Mouse (Mus musculus) myocyte (in vitro differentiated cells): ENCODE measurements around the gene Dhx35. TPM values are rescaled to one million over a fixed set of nuclear protein-coding genes. Genes with fewer than 3 reads are reported as not detected.

Source experiments
- H3K27me3 ChIP-seq: one replicate; pipeline ENCODE4 v1.6.1; 2011; ENCODE audit not compliant: control insufficient read depth, insufficient read depth, insufficient read length
- H3K36me3 ChIP-seq: one replicate; pipeline ENCODE4 v1.6.1; 2011; ENCODE audit not compliant: control insufficient read depth, insufficient read depth
- H3K4me2 ChIP-seq: one replicate; pipeline ENCODE4 v1.6.1; 2011; ENCODE audit warnings: low read depth, control low read depth
- H3K4me3 ChIP-seq: one replicate; pipeline ENCODE4 v1.5.1; 2011; ENCODE audit warnings: mild to moderate bottlenecking, control low read depth, moderate library complexity
- H3K79me2 ChIP-seq: one replicate; pipeline ENCODE4 v1.6.1; 2011; ENCODE audit not compliant: control insufficient read depth, insufficient read depth
- H3ac ChIP-seq: one replicate; pipeline ENCODE4 v1.6.1; 2011; ENCODE audit not compliant: control insufficient read depth, insufficient read length
- CEBPB ChIP-seq: IDR thresholded peaks from 2 replicates; pipeline ENCODE4 v1.6.1; 2011; ENCODE audit warnings: mild to moderate bottlenecking, moderate library complexity; ENCODE audit not compliant: poor library complexity, insufficient read depth, severe bottlenecking
- E2F4 ChIP-seq: IDR thresholded peaks from one replicate; pipeline ENCODE4 v1.6.1; 2011; ENCODE audit warnings: mild to moderate bottlenecking, control low read depth, moderate library complexity; ENCODE audit not compliant: insufficient read depth
- MAX ChIP-seq: IDR thresholded peaks from one replicate; pipeline ENCODE4 v1.6.1; 2011; ENCODE audit warnings: low read depth, mild to moderate bottlenecking, control low read depth
- MYOD1 ChIP-seq, 3 experiments: IDR thresholded peaks; one replicate each; pipeline ENCODE4 v1.6.1; 2011; ENCODE audit warnings: control low read depth in 2 of 3, low read depth in 2 of 3, mild to moderate bottlenecking in 2 of 3, moderate library complexity in 1 of 3; ENCODE audit not compliant: insufficient read length in 2 of 3, control insufficient read depth in 1 of 3
- MYOG ChIP-seq, 3 experiments: IDR thresholded peaks; one replicate each; pipeline ENCODE4 v1.6.1; 2011; ENCODE audit warnings: control low read depth in 2 of 3, low read depth in 2 of 3, mild to moderate bottlenecking in 2 of 3; ENCODE audit not compliant: insufficient read length in 2 of 3, control insufficient read depth in 1 of 3, insufficient read depth in 1 of 3
- POLR2A ChIP-seq: IDR thresholded peaks from one replicate; pipeline ENCODE4 v1.6.1; 2011; ENCODE audit warnings: low read depth, mild to moderate bottlenecking, control low read depth, moderate library complexity; ENCODE audit not compliant: insufficient read length
- POLR2AphosphoS2 ChIP-seq: IDR thresholded peaks from one replicate; pipeline ENCODE4 v1.6.1; 2011; ENCODE audit warnings: low read depth, control low read depth; ENCODE audit not compliant: insufficient read length
- REST ChIP-seq: IDR thresholded peaks from one replicate; pipeline ENCODE4 v1.6.1; 2011; ENCODE audit warnings: mild to moderate bottlenecking, control low read depth, moderate library complexity; ENCODE audit not compliant: insufficient read depth, insufficient read length
- SRF ChIP-seq: IDR thresholded peaks from one replicate; pipeline ENCODE4 v1.6.1; 2011; ENCODE audit warnings: low read depth; ENCODE audit not compliant: control insufficient read depth, insufficient read length
- TCF12 ChIP-seq: IDR thresholded peaks from one replicate; pipeline ENCODE4 v1.6.1; 2011; ENCODE audit warnings: mild to moderate bottlenecking, control low read depth; ENCODE audit not compliant: poor library complexity, insufficient read depth, severe bottlenecking
- TCF3 ChIP-seq: IDR thresholded peaks from one replicate; pipeline ENCODE4 v1.6.1; 2011; ENCODE audit warnings: low read depth, control low read depth; ENCODE audit not compliant: insufficient read length
- USF1 ChIP-seq: IDR thresholded peaks from one replicate; pipeline ENCODE4 v1.6.1; 2011; ENCODE audit warnings: low read depth, mild to moderate bottlenecking, control low read depth, moderate library complexity
- polyA plus RNA-seq: library from polyadenylated mRNA; unstranded; fragments of >200 nt; fragmentation: generic; extraction: Trizol; gene quantifications from one replicate; pipeline ENCODE4 v1.2.1, GENCODE M21; 2012; ENCODE audit warnings: missing spikeins

Dhx35 gene
- polyA plus RNA-seq, 1 experiment, result 10.4 TPM

- Histone ChIP-seq H3K79me2 (no peaks in the 10 kb centered on the region), H3K4me2 (no peak overlapping the region), H3ac (no peak overlapping the region), H3K4me3 (no peak overlapping the region), H3K27me3 (no peaks in the 10 kb centered on the region), H3K36me3 (no peaks in the 10 kb centered on the region)
- TF ChIP-seq CEBPB (no peak), SRF (no peak), TCF3 (no peak), POLR2AphosphoS2 (no peak), MAX (no peak), REST (no peak), POLR2A (no peak), USF1 (no peak), TCF12 (no peak), E2F4 (no peak), MYOD1 (IDR thresholded peaks at IDR 0.05; ENCODE audit: control insufficient read depth in 1 of 3, insufficient read length in 2 of 3, low read depth in 2 of 3) (no peak), MYOG (IDR thresholded peaks at IDR 0.05; ENCODE audit: control insufficient read depth in 1 of 3, insufficient read depth in 1 of 3, insufficient read length in 2 of 3, low read depth in 2 of 3) (no peak)
Measured at GRCm38 (mm10) chr2:158864126-158864458, 69.5 kb downstream of the Dhx35 start.

- H3K4me2 ChIP-seq, result no peak overlapping the region
- no peak overlapping the region for H3ac ChIP-seq
- H3K79me2 ChIP-seq, result no peaks in the 10 kb centered on the region
- H3K36me3 ChIP-seq, result no peaks in the 10 kb centered on the region
- no peaks in the 10 kb centered on the region for H3K27me3 ChIP-seq
- no peak overlapping the region for H3K4me3 ChIP-seq
- TF ChIP-seq E2F4 (no peak), CEBPB (no peak), REST (no peak), MYOG (IDR thresholded peaks at IDR 0.05; ENCODE audit: control insufficient read depth in 1 of 3, insufficient read depth in 1 of 3, insufficient read length in 2 of 3, low read depth in 2 of 3) (no peak), POLR2A (no peak), MYOD1 (IDR thresholded peaks at IDR 0.05; ENCODE audit: control insufficient read depth in 1 of 3, insufficient read length in 2 of 3, low read depth in 2 of 3) (no peak), TCF3 (no peak), USF1 (no peak), SRF (no peak), POLR2AphosphoS2 (no peak), MAX (no peak), TCF12 (no peak)
Measured at GRCm38 (mm10) chr2:158865358-158865757, 70.8 kb downstream of the Dhx35 start.

- Histone ChIP-seq H3K36me3 (no peaks in the 10 kb centered on the region), H3K4me3 (no peak overlapping the region), H3K27me3 (no peaks in the 10 kb centered on the region), H3K4me2 (no peak overlapping the region), H3ac (no peak overlapping the region), H3K79me2 (no peaks in the 10 kb centered on the region)
- TF ChIP-seq TCF12 (no peak), MYOG (IDR thresholded peaks at IDR 0.05; ENCODE audit: control insufficient read depth in 1 of 3, insufficient read depth in 1 of 3, insufficient read length in 2 of 3, low read depth in 2 of 3) (no peak), POLR2AphosphoS2 (no peak), MYOD1 (IDR thresholded peaks at IDR 0.05; ENCODE audit: control insufficient read depth in 1 of 3, insufficient read length in 2 of 3, low read depth in 2 of 3) (no peak), REST (no peak), TCF3 (no peak), POLR2A (no peak), SRF (no peak), MAX (no peak), CEBPB (no peak), E2F4 (no peak)
Measured at GRCm38 (mm10) chr2:158886571-158886970, 92.0 kb downstream of the Dhx35 start.

GRCm38 (mm10) chr2:158888531-158888930 lies 93.9 kb downstream of the Dhx35 start:
- Histone ChIP-seq H3K4me2 (no peak overlapping the region), H3K27me3 (no peaks in the 10 kb centered on the region), H3K36me3 (no peaks in the 10 kb centered on the region), H3K79me2 (no peaks in the 10 kb centered on the region), H3K4me3 (no peak overlapping the region), H3ac (no peak overlapping the region)
- TF ChIP-seq MYOD1 (IDR thresholded peaks at IDR 0.05; ENCODE audit: control insufficient read depth in 1 of 3, insufficient read length in 2 of 3, low read depth in 2 of 3) (no peak), MAX (no peak), TCF3 (no peak), TCF12 (no peak), USF1 (no peak), E2F4 (no peak), REST (no peak), CEBPB (no peak), POLR2AphosphoS2 (no peak), SRF (no peak), MYOG (IDR thresholded peaks at IDR 0.05; ENCODE audit: control insufficient read depth in 1 of 3, insufficient read depth in 1 of 3, insufficient read length in 2 of 3, low read depth in 2 of 3) (no peak)

- Histone ChIP-seq H3K4me2 (no peak overlapping the region), H3K4me3 (no peak overlapping the region), H3K36me3 (no peaks in the 10 kb centered on the region), H3K27me3 (no peaks in the 10 kb centered on the region), H3K79me2 (no peaks in the 10 kb centered on the region), H3ac (no peak overlapping the region)
- TF ChIP-seq E2F4, result no peak
- TF ChIP-seq TCF3, result no peak
- no peak for TF ChIP-seq POLR2A
- TF ChIP-seq USF1, result no peak
- TF ChIP-seq TCF12, result no peak
- no peak for TF ChIP-seq REST
Measured at GRCm38 (mm10) chr2:158889201-158889600, 94.6 kb downstream of the Dhx35 start.
